Mouse (Mus musculus) erythroid progenitor cell, adult 5-6 weeks (primary cell): ENCODE data around the gene Ppp4c. TPM values are rescaled to one million over a fixed set of nuclear protein-coding genes. Genes with fewer than 3 reads are reported as not detected.
A peak's percentile ranks its signal among the peaks of the same experiment; 100 is the strongest.
"Not testable (repeated sequence)": the region's sequence is repeated elsewhere in the genome, so short reads cannot be mapped to it uniquely, and the experiment has no call there.

ENCODE experiments used
- ATAC-seq: replicated peaks from 2 replicates; pipeline ENCODE4 v1.8.0; 2016; ENCODE audit warnings: moderate number of reproducible peaks, mild to moderate bottlenecking, moderate TSS enrichment, inconsistent platforms; ENCODE audit not compliant: poor library complexity, low FRiP score, severe bottlenecking
- total RNA-seq, 2 experiments: library from RNA; stranded (forward) in 1 of 2; stranded (reverse) in 1 of 2; fragments of 150-400 nt in 1 of 2; fragments of 186-747, 209-891 nt in 1 of 2; gene quantifications; 2 replicates each; pipeline versions ENCODE4 v1.2.3 to v1.2.4; 2015 to 2017; ENCODE audit warnings: low replicate concordance in 2 of 2

Ppp4c gene
- total RNA-seq, 2 experiments from 2014 or later, result 52.8 to 63.7 TPM

DNA sequence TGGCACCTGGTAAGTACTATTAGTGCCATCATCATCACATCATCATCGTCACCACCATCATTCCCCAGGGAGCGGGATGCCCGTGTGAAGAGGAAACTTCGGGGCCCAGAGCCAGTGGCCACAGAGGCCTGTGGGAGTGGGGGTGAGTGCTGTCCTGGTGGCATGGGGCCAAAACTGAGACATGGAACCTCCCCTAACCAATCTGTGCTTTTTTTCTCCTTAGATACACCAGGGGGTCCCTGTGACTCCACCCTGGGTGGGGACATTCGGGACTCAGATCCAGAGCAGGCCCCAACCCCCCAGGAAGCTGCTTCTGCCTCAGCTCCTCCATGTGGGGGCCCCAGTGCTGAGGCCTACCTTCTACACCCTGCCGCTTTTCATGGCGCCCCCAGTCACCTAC lies 7.8 kb downstream of the Ppp4c start:
- ATAC-seq, result no peak

- ATAC-seq, result no peak
Measured at GRCm38 (mm10) chr7:126782693-126783092, 9.6 kb downstream of the Ppp4c start.

GRCm38 (mm10) chr7:126781661-126782370 lies 10.5 kb downstream of the Ppp4c start:
- ATAC-seq, result no peak

DNA sequence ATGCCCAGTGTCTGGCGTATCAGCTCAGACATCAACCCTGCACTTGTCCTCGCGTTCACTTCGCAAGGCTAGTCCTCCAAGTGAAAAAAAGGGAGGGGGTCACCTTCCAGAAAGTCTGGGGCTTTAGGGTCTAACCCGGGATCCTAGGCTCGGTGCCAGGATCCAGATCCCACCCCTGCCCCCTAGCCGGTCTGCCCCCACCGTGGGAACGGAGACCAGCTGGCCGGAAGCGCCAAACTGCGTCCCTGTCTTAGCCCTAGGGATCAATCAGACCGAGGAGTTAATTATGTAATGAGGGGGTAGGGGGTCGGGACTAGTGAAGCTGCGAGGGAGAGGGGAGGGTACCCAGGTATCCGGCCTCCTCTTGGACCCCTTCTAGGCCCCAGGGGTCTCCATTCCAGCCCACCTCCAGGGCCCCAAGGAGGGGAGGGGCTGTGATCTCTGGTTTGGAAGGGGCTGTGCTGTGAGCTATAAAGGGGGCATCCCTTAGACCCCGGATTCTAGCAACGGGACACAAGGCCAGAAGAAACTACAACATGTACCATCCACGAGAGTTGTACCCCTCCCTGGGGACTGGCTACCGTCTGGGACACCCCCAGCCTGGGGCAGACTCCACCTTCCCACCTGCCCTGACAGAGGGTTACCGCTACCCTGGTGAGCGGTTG lies 11.2 kb downstream of the Ppp4c start, which contains the start of gene Tbx6:
Tbx6 (plus strand) TSS at position 513 of the 665 bp plus-strand sequence.
- no peak for ATAC-seq

DNA sequence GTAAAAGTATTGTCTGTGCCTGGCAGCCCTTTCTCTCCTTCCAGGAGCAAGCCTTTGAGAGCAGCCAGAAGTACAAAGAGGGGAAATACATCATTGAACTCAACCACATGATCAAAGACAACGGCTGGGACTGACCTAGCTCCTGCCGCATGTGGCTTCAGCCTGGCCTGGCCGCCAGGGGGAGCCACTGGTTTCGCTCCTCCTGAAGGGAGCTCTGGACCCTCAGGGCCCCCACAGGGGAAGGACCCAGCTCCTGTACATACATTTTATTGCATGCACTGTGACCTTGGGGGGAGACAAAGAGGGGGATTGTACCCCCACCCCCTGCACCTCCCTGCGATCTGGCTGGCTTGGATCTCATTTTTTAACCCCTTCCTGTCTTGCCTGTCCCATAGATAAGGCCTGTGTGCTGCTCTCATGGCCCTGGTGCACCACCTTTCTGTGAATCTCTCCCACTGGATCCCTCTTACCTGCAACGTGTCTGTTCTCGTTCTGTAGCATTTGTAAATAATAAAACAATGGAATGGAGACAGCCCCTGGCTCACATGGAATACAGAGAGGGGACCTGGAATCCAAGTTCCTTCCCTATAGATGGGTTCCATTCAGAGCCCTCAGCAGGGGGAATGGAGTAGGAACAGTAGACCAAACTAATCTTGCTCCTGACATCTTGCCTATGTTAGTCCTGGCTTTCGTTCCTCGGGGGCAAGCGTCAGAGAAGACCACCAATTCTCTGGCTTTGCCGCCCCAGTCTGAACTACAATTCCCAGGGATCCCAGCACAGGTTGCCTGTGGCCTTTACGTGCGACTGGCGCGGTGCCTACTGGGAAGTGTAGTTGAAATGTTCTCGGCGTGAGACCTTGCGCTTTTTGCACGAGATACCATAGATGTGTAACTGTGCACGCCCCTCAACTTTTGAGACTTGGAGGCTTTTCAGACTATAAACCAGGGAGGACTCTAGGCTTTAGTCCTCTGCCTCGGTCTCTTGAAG lies 12.0 kb downstream of the Ppp4c start:
- ATAC-seq, result peak; percentile 56

GRCm38 (mm10) chr7:126779101-126779500 lies 13.2 kb downstream of the Ppp4c start:
- ATAC-seq, result not testable (repeated sequence)

DNA sequence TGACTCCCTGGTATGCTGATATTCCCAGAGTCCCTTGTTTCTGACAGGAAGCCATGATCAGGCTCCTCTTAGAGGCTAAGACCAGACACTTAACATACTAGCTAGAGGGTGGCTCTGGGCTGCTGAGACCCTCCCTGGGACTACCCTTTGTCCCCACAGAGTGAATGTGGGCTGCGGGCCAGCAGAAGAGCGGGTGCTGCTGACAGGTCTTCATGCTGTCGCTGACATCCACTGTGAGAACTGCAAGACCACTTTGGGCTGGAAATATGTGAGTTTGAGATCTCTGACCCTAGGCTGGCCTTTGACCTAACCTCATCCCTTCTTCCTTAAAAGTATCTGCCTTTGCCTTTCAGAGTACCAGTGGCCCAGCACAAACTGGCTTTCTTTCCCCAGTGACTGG lies 14.1 kb downstream of the Ppp4c start:
- ATAC-seq, result no peak

DNA sequence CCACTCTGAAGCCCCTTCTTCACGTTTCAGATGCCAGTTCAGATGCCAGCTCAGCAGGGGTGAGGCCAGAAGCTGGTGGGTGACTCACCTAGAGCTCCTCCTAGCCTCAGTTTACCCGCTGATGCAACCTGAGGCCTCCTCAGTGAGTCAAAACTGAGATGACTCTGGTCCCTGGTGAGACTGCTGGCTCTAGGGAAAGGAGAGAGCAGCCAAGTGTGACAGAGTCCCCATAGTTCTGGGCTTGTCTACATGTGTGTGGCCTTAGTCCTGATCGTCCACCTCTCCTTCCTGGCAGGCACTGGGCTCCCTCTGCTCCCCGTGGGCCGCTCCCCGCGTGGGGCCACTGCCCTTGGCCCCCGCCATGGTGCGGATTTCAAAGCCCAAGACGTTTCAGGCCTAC lies 14.8 kb downstream of the Ppp4c start:
- ATAC-seq, result peak; percentile 4; the same call in 1 of the 2 replicates

GRCm38 (mm10) chr7:126776598-126777057 lies 15.7 kb downstream of the Ppp4c start, which contains the start of gene Ypel3:
Ypel3 (plus strand) TSS chr7:126776955.
- ATAC-seq, result peak; percentile 93

- ATAC-seq, result no peak
Measured at GRCm38 (mm10) chr7:126775978-126776234, 16.4 kb downstream of the Ppp4c start.

GRCm38 (mm10) chr7:126775185-126775977 lies 16.9 kb downstream of the Ppp4c start:
- no peak for ATAC-seq

DNA sequence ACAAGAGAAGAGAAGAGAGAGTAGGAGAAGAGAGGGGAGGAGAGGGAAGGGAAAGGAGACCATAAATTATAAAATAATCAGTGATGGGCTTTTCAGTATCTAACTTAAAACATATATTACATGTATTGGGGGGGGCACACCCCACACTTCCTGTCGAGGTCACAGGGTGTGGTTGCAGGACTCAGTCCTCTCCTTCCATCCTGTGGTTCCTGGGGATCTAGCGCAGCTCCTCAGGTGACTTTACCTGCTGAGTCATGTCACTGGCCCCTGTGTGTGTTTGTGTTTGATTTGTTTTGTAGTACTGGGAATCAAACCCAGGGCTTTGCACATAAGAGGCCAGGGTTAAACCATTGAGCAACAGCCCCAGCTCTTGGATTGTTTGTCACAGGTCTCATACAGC lies 17.8 kb downstream of the Ppp4c start:
- ATAC-seq, result no peak

DNA sequence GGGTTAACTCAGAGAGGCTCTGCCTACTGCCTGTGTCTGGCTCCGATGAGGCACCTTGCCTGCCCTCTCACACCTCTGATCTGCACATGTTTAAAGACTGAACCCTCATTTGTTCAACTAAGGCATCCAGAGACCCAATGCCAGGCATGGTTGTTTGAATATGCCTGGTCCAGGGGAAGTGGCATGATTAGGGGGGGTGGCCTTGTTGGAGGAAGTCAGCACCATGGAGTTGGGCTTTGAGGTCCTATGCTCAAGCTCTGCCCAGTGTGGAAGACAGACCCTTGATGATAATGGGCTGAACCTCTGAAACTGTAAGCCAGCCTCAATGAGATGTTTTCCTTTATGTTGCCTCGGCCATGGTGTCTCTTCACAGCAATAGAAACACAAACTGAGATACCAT lies 18.9 kb downstream of the Ppp4c start:
- ATAC-seq, result no peak

- no peak for ATAC-seq
Measured at GRCm38 (mm10) chr7:126770784-126771183, 21.5 kb downstream of the Ppp4c start.

DNA sequence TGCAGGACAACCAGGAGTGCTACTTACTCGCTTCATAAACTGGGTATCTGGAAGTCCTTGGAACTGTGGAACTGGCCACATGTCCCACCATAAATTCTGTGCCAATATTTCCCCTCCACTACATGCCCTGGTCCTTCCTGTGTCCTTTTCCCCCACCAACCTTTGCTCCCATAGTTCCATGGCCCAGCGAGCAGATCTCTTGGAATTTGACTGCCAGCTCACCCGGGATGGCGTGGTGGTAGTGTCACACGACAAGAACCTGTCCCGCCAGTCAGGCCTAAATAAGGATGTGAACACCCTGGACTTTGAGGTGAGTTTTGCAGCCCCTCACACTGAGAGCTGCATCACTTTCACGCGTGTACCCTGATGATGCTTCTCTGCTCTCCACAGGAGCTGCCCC lies 25.3 kb downstream of the Ppp4c start:
- ATAC-seq, result no peak

- ATAC-seq, result peak; percentile 83
Measured at GRCm38 (mm10) chr7:126766201-126766600, 26.1 kb downstream of the Ppp4c start, which contains the start of gene Gdpd3. Gdpd3 (plus strand) TSS chr7:126766334.

DNA sequence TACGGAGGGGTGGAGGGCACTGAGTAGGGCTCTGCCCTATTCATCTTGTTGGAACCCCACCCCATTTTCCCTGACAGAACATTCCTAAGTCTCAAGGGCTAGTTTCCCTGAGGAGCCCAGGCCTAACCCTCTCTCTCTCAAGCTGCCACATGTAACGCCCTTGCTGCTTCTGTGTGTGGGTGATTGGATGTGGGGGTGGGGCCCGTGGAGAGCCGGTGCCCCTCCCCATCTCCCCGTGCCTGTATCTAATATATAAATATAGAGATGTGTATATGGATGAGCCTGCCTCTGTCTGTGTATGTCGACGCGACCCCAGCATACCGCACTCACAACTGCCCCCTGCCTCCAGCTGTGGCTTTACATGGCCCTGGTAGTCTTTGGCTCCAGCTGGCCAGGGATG lies 26.8 kb downstream of the Ppp4c start:
- no peak for ATAC-seq

- ATAC-seq, result no peak
Measured at GRCm38 (mm10) chr7:126762471-126763008, 29.8 kb downstream of the Ppp4c start.

DNA sequence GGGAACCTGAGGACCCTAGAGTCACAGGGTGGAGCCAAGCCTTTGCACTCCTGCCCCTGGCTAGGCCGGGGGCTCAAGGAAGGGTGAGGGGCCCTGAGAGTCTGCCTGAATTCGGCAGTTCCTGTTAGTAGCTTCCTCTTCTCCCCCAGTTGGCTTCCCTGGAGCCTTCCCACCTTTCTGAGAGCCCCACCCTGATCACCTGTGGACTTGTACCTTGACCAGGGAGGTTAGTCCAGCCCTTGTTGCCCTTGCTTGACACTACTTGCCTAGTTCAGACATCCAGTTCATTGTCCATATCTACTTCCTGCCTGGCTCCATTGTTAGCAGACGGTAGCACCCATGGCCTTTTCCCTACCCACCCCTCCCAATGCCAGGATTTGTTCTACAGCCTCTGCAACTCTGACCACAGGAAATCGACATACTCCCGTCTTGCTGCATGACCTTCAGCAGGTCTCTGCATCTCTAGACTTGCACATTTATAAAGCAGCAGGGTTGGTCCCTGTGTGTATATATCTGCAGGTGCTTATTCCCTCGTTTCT lies 30.7 kb downstream of the Ppp4c start:
- ATAC-seq, result no peak
